Mouse (Mus musculus): ENCODE results near the gene Sstr4.

Gene Sstr4

GRCm38 (mm10) chr2:148432346-148432745 is 37.2 kb downstream of the Sstr4 start:
- no peak for DNase-seq

- no peak for DNase-seq
Measured at GRCm38 (mm10) chr2:148436285-148436684, 41.1 kb downstream of the Sstr4 start.

GRCm38 (mm10) chr2:148439691-148440276 is 44.6 kb downstream of the Sstr4 start:
- no peak for DNase-seq

GRCm38 (mm10) chr2:148441421-148441820 is 46.3 kb downstream of the Sstr4 start:
- no peak for DNase-seq

- DNase-seq = no peak
Measured at GRCm38 (mm10) chr2:148442172-148442571, 47.0 kb downstream of the Sstr4 start.

GRCm38 (mm10) chr2:148442710-148443109 is 47.6 kb downstream of the Sstr4 start:
- no peak for DNase-seq

- DNase-seq = no peak
Measured at GRCm38 (mm10) chr2:148443249-148443958, 48.3 kb downstream of the Sstr4 start, which contains the start of gene Cd93. Gene Cd93 (minus strand): TSS chr2:148443563.

- no peak for DNase-seq
Measured at GRCm38 (mm10) chr2:148444472-148444871, 49.3 kb downstream of the Sstr4 start.

- no peak for DNase-seq
Measured at GRCm38 (mm10) chr2:148445616-148446015, 50.5 kb downstream of the Sstr4 start.

Measured in right cerebral cortex, postnatal 4 days (tissue).